Mouse (Mus musculus): ENCODE results near the gene Srpx2.

Gene Srpx2

DNA sequence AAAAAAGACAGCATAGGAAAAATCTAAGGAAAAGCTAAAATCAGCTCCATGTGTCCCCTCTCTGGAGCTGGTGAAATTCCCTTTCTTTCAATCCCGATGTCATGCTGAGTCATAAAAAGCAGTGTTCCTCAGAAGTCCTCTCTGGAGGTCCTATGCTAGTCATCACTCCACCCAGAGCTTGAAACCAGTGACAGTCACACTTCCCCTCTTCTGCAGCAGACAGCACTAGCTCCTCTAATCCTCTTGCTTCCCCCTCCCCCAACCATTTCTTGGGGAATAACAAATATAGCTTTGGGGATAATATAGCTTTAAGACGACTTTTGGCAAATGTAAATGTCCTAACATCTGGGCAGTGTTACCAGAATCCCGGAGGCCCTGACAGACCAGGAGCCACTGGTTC, at the start of gene Srpx2:
Srpx2 (plus strand) TSS at position 166 of the 400 bp plus-strand sequence.
- no peak for DNase-seq (ENCODE audit: extremely low read depth, insufficient read length, low spot score)

GRCm38 (mm10) chrX:133869743-133870142, 38.5 kb upstream of the Srpx2 start:
- no peak for DNase-seq (ENCODE audit: extremely low read depth, insufficient read length, low spot score)

GRCm38 (mm10) chrX:133887308-133887707, 20.9 kb upstream of the Srpx2 start:
- DNase-seq (ENCODE audit: extremely low read depth, insufficient read length, low spot score): no peak

GRCm38 (mm10) chrX:133888111-133888510, 20.1 kb upstream of the Srpx2 start:
- DNase-seq (ENCODE audit: extremely low read depth, insufficient read length, low spot score): no peak

DNA sequence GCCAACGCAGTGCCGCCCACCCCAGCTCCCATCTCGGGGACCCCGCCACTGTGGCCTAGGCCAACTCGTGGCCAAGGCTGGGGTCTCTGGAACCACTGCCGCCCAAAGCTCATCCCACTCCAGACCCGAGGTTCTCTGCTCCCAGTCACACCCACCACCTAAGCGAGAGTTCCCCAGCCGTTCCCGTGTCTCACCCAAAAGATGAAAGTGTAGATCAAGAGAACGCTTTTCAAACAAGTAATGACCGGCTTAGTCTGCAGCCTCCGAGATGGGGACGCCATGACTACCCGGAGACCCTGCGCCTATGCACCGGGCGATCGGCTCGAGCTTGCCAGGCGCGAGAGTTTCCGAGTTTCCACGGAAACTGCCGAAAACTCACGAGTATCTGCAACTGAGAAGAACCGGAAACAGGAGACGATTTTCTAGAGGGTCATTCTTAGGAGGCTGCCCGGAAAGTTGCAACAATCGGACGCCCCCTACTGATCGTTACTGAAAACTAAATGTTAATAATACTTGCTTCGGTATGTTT, 10.1 kb upstream of the Srpx2 start, which contains the start of gene Tspan6:
Tspan6 (minus strand) TSS at position 416 of the 529 bp plus-strand sequence.
- peak; percentile 60 for DNase-seq (ENCODE audit: extremely low read depth, insufficient read length, low spot score)

DNA sequence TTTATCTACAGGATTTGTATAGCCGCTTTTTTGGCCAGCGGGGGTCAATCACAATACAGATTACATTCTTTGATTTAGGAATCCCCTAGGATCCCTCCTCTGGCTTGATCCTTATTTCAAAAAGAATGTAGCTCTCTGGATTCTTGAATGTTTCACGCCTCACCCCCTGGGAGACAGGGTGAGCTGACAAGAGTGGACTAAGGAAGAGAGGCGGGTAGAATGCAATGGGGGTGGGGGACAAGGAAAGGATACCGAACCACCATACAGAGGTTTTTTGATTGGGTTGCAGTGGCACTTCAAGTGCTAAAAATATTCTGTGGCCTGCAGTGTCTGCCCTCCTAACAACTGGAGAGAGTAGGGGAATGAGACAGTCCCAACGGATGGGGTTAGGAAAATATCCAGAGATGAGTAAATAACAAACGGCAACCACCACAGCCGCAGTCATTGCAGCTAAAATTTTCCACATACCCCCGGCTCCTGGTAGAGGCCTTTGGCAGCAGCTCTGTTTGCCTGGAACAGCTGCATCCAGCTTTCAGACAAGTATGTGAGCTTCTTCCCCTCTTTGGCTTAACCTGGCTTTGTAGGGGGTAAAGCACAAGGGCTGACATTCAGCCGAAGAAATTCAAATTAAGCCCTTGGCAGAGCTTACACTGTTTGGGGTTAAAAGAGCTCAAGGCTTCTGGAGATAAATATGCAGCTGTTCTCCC, 3.3 kb downstream of the Srpx2 start:
- no peak for DNase-seq (ENCODE audit: extremely low read depth, insufficient read length, low spot score)

GRCm38 (mm10) chrX:133913006-133913405, 4.8 kb downstream of the Srpx2 start:
- DNase-seq (ENCODE audit: extremely low read depth, insufficient read length, low spot score): no peak

DNA sequence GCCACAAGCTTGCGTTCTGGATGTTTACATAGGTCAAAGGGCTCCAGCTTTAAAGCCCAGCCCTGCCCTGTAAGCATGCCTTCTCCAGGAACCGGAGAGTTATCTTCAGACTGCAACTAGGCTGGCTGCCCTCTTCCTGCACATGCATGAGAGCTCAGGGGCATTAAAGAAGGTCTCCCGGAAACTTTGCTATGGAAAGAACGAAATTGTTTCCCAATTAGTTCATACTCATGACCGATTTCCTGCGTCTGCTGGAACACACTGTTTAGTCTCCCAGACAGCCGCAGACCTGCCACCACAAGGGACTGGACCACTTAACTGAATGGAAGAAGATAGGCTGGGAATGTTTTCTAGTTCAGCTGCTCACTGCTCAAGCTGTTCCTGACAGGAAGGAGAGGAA, 6.0 kb downstream of the Srpx2 start:
- no peak for DNase-seq (ENCODE audit: extremely low read depth, insufficient read length, low spot score)

GRCm38 (mm10) chrX:133921187-133921586, 13.0 kb downstream of the Srpx2 start:
- DNase-seq (ENCODE audit: extremely low read depth, insufficient read length, low spot score): no peak

GRCm38 (mm10) chrX:133926760-133927159, 18.5 kb downstream of the Srpx2 start:
- DNase-seq (ENCODE audit: extremely low read depth, insufficient read length, low spot score): no peak

DNA sequence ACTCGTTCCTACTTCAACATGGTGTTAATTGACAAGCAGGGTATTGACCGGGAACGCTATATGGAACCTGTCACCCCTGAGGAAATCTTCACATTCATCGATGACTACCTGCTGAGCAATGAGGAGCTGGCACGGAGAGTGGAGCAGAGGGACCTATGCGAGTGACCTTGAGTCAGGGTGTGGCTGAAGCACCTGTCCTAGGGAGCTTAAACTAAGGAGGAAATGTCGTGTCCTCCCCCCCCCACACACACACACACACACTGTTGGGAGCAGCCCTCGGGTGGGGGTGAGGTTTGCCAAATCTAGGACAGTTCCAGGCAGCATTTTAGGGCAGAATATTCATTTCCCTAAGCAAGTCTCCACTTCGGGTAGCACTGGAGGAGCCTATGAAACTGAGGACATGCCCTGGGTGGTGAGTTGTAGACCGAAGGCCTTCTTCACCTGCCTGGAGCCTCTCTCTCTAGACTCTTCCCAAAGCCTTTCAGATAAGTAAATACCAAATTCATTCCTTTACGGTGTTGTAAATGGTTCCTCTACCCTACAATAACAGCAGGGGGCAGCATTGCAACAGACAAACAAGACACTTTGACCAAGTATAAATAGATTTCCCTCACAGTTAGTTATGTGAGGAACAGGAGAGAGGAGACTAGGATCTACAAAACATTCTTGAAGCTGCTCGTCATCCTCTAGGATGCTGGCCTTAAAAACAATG, 23.2 kb downstream of the Srpx2 start:
- no peak for DNase-seq (ENCODE audit: extremely low read depth, insufficient read length, low spot score)

GRCm38 (mm10) chrX:133936605-133937225, 28.5 kb downstream of the Srpx2 start:
- DNase-seq (ENCODE audit: extremely low read depth, insufficient read length, low spot score): no peak

- no peak for DNase-seq (ENCODE audit: extremely low read depth, insufficient read length, low spot score)
These were observed 31.3 kb downstream of the Srpx2 start for GRCm38 (mm10) chrX:133939561-133939960.

DNA sequence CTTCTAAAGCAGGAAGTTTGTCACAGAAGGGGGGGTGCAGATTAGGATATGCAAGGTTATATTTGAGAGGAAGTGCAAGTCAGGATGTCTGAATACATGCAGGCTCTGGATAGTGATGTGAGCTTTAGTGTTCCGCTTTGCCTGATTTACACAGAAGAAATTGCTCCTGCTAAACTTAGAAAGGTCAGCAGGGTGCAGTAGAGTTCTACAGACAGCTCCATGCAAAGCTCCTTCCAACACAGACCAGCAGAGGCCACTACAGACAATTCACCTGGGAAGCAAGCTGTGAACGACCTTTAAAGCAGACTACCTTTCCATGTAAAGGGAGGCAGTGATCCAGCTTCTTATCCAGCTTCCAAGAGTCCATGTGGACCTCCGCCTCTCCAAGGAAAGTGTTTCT, 39.2 kb downstream of the Srpx2 start:
- DNase-seq (ENCODE audit: extremely low read depth, insufficient read length, low spot score): no peak

- DNase-seq (ENCODE audit: extremely low read depth, insufficient read length, low spot score): no peak
These were observed 46.4 kb downstream of the Srpx2 start for GRCm38 (mm10) chrX:133954661-133955060.

DNA sequence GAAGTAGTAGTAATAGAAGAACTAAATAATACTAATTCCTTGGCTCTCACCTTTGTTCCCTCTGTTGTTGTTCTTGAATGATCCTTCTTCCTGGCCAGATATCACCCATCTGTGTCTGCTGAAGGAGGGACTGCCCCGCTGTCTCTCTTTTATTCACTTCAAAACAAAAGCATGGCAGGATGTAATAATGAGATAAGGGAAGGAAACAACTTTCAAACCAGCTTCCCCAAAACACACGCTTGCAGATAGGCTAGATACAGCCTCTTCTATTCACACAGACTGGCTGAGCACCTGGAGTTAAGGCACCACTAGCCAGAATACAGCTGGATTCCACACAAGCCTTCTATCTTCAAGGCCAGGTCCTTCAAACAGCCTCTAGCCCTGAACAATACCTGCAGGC, 52.4 kb downstream of the Srpx2 start:
- DNase-seq (ENCODE audit: extremely low read depth, insufficient read length, low spot score): no peak

GRCm38 (mm10) chrX:133964615-133965014, 56.4 kb downstream of the Srpx2 start:
- DNase-seq (ENCODE audit: extremely low read depth, insufficient read length, low spot score): no peak

GRCm38 (mm10) chrX:133981231-133982002, 73.2 kb downstream of the Srpx2 start, which contains the start of gene Sytl4:
TSS of gene Sytl4 (minus strand) at chrX:133981812.
- DNase-seq (ENCODE audit: extremely low read depth, insufficient read length, low spot score): no peak
